Mouse (Mus musculus): ENCODE results near the gene Hoxa1. TPM values are rescaled to one million over a fixed set of nuclear protein-coding genes. Genes with fewer than 3 reads are reported as not detected.

The Hoxa1 gene
- polyA plus RNA-seq, 2 experiments from 2014 or later = not detected

Other genes starting within 250 kb of the Hoxa1 start
- gene Skap2, start 145.8 kb downstream of the Hoxa1 start, polyA plus RNA-seq (2017; shearing (Covaris generic)) = 10 to 100 TPM; 18.8 to 22.7 TPM
- gene Hoxa2, start 6.5 kb upstream of the Hoxa1 start, polyA plus RNA-seq (2017; shearing (Covaris generic)) = not detected
- gene 5730596B20Rik, start 19.2 kb upstream of the Hoxa1 start, polyA plus RNA-seq (2017; shearing (Covaris generic)) = not detected
- not detected for gene Hoxa4, start 33.4 kb upstream of the Hoxa1 start, polyA plus RNA-seq (2017; shearing (Covaris generic))
- not detected for gene Hoxa5, start 46.3 kb upstream of the Hoxa1 start, polyA plus RNA-seq (2017; shearing (Covaris generic))
- gene Hoxa6, start 50.4 kb upstream of the Hoxa1 start, polyA plus RNA-seq (2017; shearing (Covaris generic)) = not detected
- under 1 TPM in 1 of 2 experiments, not detected in 1; 0.15 TPM for gene Hoxa3, start 55.0 kb upstream of the Hoxa1 start, polyA plus RNA-seq (2017; shearing (Covaris generic))
- not detected for gene Gm28308, start 55.0 kb upstream of the Hoxa1 start, polyA plus RNA-seq (2017; shearing (Covaris generic))
- gene Hoxa7, start 63.5 kb upstream of the Hoxa1 start, polyA plus RNA-seq (2017; shearing (Covaris generic)) = not detected
- gene Hoxa9, start 72.8 kb upstream of the Hoxa1 start, polyA plus RNA-seq (2017; shearing (Covaris generic)) = under 1 TPM in 1 of 2 experiments, not detected in 1; 0.17 TPM
- gene Hoxa10, start 82.5 kb upstream of the Hoxa1 start, polyA plus RNA-seq (2017; shearing (Covaris generic)) = not detected
- not detected for gene Hoxa11, start 87.5 kb upstream of the Hoxa1 start, polyA plus RNA-seq (2017; shearing (Covaris generic))
- gene Hoxa13, start 102.6 kb upstream of the Hoxa1 start, polyA plus RNA-seq (2017; shearing (Covaris generic)) = not detected
- gene Evx1, start 155.2 kb upstream of the Hoxa1 start, polyA plus RNA-seq (2017; shearing (Covaris generic)) = not detected